Mouse (Mus musculus): ENCODE data around the gene Gsg1l. TPM values are rescaled to one million over a fixed set of nuclear protein-coding genes. Genes with fewer than 3 reads are reported as not detected.

Gene Gsg1l
- polyA plus RNA-seq, 1 experiment from 2014 or later, result 0.55 TPM

DNA sequence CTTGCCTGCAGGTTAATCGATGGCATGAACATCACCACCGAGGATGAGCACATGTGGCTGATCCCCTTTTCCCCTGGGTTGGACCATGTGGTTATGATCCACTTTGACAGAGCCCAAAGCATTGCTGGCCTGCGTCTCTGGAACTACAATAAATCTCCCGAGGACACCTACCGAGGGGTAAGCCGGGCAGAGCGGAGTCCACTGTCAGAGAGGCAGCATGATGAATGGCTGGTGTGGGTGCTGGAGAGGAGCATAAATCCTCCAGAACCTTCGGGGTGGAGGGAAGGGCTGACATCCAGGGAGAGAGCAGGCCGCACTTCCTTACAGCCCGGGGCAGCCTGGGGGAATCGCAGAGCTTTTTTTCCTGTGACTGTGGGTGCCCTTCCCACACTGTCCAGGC lies 217.0 kb downstream of the Gsg1l start:
- no peaks in the 10 kb centered on the region for H3K27me3 ChIP-seq (ENCODE audit: control insufficient read depth, insufficient read depth, low read length)
- peaks cover 4% of the 10 kb centered on the region for H3K4me1 ChIP-seq (ENCODE audit: control insufficient read depth, insufficient read depth, low read length)
- DNase-seq (ENCODE audit: low spot score) (peak; percentile 33), ATAC-seq (ENCODE audit: insufficient number of reproducible peaks, low FRiP score, low TSS enrichment, low read depth) (no peak)
- H3K4me3 ChIP-seq (ENCODE audit: low read depth, low read length), result no peak overlapping the region
- no peaks in the 10 kb centered on the region; the same call in 1 of the 2 replicates for H3K36me3 ChIP-seq (ENCODE audit: control insufficient read depth, insufficient read depth, low read length)
- no peaks in the 10 kb centered on the region for H3K9me3 ChIP-seq (ENCODE audit: control insufficient read depth, low read length)
- H3K27ac ChIP-seq (replicated peaks; ENCODE audit: low read depth, low read length), result no peak overlapping the region
- no peak overlapping the region for H3K4me2 ChIP-seq (ENCODE audit: low read depth, severe bottlenecking)
- H3K9ac ChIP-seq (ENCODE audit: low read length), result no peak overlapping the region
- WGBS, result 23% methylated on average over 11 of the region's 11 CpGs

DNA sequence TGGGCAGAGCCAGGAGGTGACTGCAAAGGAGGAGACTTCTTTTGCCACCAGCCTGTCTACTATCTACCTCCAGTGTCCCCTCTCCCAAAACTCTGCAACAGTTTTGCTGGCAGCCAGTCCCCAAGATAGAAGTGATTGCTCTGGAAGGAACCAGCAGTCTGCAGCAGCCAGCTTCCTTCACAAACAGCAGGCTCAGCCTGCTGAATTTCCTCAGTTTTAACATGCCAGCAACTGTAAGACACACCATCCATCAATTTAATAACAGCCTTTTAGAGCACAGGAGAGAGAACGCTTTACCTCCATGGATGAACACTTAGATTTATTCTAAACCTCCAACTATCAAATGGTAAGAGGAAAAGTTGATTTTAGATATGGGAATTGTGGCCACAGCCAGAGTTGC lies 218.2 kb downstream of the Gsg1l start:
- WGBS, result 24% methylated on average over 1 of the region's 1 CpGs

DNA sequence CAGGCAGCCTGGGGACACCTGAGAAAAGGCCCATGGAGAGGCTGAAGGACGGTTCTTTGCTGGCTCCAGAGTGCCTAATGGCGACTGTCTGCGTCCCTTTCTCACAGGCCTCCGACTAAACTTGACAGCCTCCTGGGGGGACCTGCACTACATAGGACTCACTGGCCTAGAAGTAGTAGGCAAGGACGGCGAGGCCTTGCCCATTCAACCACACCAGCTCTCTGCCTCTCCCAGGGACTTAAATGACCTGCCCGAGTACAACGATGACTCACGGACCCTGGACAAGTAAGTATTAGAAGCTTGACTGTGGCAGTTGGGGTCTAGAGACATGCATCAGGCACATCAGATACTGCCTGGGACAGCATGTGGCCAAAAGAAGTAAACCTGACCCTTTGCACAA lies 221.8 kb downstream of the Gsg1l start:
- Histone ChIP-seq H3K4me3 (ENCODE audit: low read depth, low read length) (no peak overlapping the region), H3K36me3 (ENCODE audit: control insufficient read depth, insufficient read depth, low read length) (no peaks in the 10 kb centered on the region), H3K27me3 (ENCODE audit: control insufficient read depth, insufficient read depth, low read length) (no peaks in the 10 kb centered on the region), H3K9me3 (ENCODE audit: control insufficient read depth, low read length) (no peaks in the 10 kb centered on the region), H3K4me2 (ENCODE audit: low read depth, severe bottlenecking) (no peak overlapping the region), H3K27ac (replicated peaks; ENCODE audit: low read depth, low read length) (no peak overlapping the region), H3K9ac (ENCODE audit: low read length) (no peak overlapping the region), H3K4me1 (ENCODE audit: control insufficient read depth, insufficient read depth, low read length) (peaks cover 4% of the 10 kb centered on the region)
- ATAC-seq (ENCODE audit: insufficient number of reproducible peaks, low FRiP score, low TSS enrichment, low read depth), result no peak
- no peak for DNase-seq (ENCODE audit: low spot score)
- 90% methylated on average over 9 of the region's 9 CpGs for WGBS

More for the DNA sequence above, 218.2 kb downstream of the Gsg1l start:
- no peaks in the 10 kb centered on the region; the same call in 1 of the 2 replicates for H3K36me3 ChIP-seq (ENCODE audit: control insufficient read depth, insufficient read depth, low read length)
- no peak overlapping the region for H3K9ac ChIP-seq (ENCODE audit: low read length)
- H3K27me3 ChIP-seq (ENCODE audit: control insufficient read depth, insufficient read depth, low read length), result no peaks in the 10 kb centered on the region
- H3K4me1 ChIP-seq (ENCODE audit: control insufficient read depth, insufficient read depth, low read length), result peaks cover 4% of the 10 kb centered on the region
- no peak overlapping the region for H3K4me2 ChIP-seq (ENCODE audit: low read depth, severe bottlenecking)
- no peaks in the 10 kb centered on the region for H3K9me3 ChIP-seq (ENCODE audit: control insufficient read depth, low read length)
- ATAC-seq (ENCODE audit: insufficient number of reproducible peaks, low FRiP score, low TSS enrichment, low read depth) (no peak), DNase-seq (ENCODE audit: low spot score) (no peak)
- no peak overlapping the region for H3K4me3 ChIP-seq (ENCODE audit: low read depth, low read length)
- H3K27ac ChIP-seq (replicated peaks; ENCODE audit: low read depth, low read length), result no peak overlapping the region

- H3K27ac ChIP-seq (replicated peaks; ENCODE audit: low read depth, low read length), result no peak overlapping the region
- 73% methylated on average over 3 of the region's 3 CpGs for WGBS
- ATAC-seq (ENCODE audit: insufficient number of reproducible peaks, low FRiP score, low TSS enrichment, low read depth) (no peak), DNase-seq (ENCODE audit: low spot score) (no peak)
- H3K36me3 ChIP-seq (ENCODE audit: control insufficient read depth, insufficient read depth, low read length), result no peaks in the 10 kb centered on the region
- H3K9me3 ChIP-seq (ENCODE audit: control insufficient read depth, low read length), result no peaks in the 10 kb centered on the region
- H3K9ac ChIP-seq (ENCODE audit: low read length), result no peak overlapping the region
- no peak overlapping the region for H3K4me2 ChIP-seq (ENCODE audit: low read depth, severe bottlenecking)
- H3K27me3 ChIP-seq (ENCODE audit: control insufficient read depth, insufficient read depth, low read length), result no peaks in the 10 kb centered on the region
- H3K4me3 ChIP-seq (ENCODE audit: low read depth, low read length), result no peak overlapping the region
- peaks cover 4% of the 10 kb centered on the region for H3K4me1 ChIP-seq (ENCODE audit: control insufficient read depth, insufficient read depth, low read length)
These were observed 222.6 kb downstream of the Gsg1l start for GRCm38 (mm10) chr7:125859564-125859963.

DNA sequence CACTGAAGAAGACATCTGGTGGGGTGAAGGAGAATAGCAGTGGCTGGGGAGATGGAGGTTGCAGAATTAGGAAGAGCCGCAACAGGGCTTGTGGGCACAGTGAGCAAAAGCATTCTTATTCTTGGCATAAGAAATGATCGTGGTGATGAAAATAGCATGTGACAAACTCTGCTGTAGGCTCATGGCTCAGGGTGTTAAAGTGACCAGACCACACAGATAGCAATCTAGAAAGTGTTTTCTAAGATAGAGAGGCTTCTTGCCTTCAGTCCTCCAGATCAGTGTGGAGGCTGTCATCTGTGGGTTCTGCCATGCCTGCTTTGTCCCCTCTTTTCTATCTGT lies 234.7 kb downstream of the Gsg1l start:
- DNase-seq (ENCODE audit: low spot score) (no peak), ATAC-seq (ENCODE audit: insufficient number of reproducible peaks, low FRiP score, low TSS enrichment, low read depth) (no peak)
- H3K9me3 ChIP-seq (ENCODE audit: control insufficient read depth, low read length), result no peaks in the 10 kb centered on the region
- no peak overlapping the region for H3K9ac ChIP-seq (ENCODE audit: low read length)
- no peak overlapping the region for H3K27ac ChIP-seq (replicated peaks; ENCODE audit: low read depth, low read length)
- no peak overlapping the region for H3K4me3 ChIP-seq (ENCODE audit: low read depth, low read length)
- H3K4me2 ChIP-seq (ENCODE audit: low read depth, severe bottlenecking), result no peak overlapping the region
- H3K4me1 ChIP-seq (ENCODE audit: control insufficient read depth, insufficient read depth, low read length), result no peaks in the 10 kb centered on the region
- H3K36me3 ChIP-seq (ENCODE audit: control insufficient read depth, insufficient read depth, low read length), result no peaks in the 10 kb centered on the region
- 93% methylated on average over 2 of the region's 2 CpGs for WGBS
- no peaks in the 10 kb centered on the region for H3K27me3 ChIP-seq (ENCODE audit: control insufficient read depth, insufficient read depth, low read length)

- H3K9me3 ChIP-seq (ENCODE audit: control insufficient read depth, low read length), result no peaks in the 10 kb centered on the region
- H3K4me3 ChIP-seq (ENCODE audit: low read depth, low read length), result no peak overlapping the region
- 84% methylated on average over 8 of the region's 8 CpGs for WGBS
- ATAC-seq (ENCODE audit: insufficient number of reproducible peaks, low FRiP score, low TSS enrichment, low read depth) (no peak), DNase-seq (ENCODE audit: low spot score) (no peak)
- no peaks in the 10 kb centered on the region for H3K27me3 ChIP-seq (ENCODE audit: control insufficient read depth, insufficient read depth, low read length)
- H3K9ac ChIP-seq (ENCODE audit: low read length), result no peak overlapping the region
- H3K27ac ChIP-seq (replicated peaks; ENCODE audit: low read depth, low read length), result no peak overlapping the region
- H3K4me2 ChIP-seq (ENCODE audit: low read depth, severe bottlenecking), result no peak overlapping the region
- no peaks in the 10 kb centered on the region for H3K4me1 ChIP-seq (ENCODE audit: control insufficient read depth, insufficient read depth, low read length)
- H3K36me3 ChIP-seq (ENCODE audit: control insufficient read depth, insufficient read depth, low read length), result no peaks in the 10 kb centered on the region
These were observed 235.2 kb downstream of the Gsg1l start for GRCm38 (mm10) chr7:125846866-125847527.

- Histone ChIP-seq H3K27ac (replicated peaks; ENCODE audit: low read depth, low read length) (no peak overlapping the region), H3K4me2 (ENCODE audit: low read depth, severe bottlenecking) (no peak overlapping the region), H3K9ac (ENCODE audit: low read length) (no peak overlapping the region), H3K9me3 (ENCODE audit: control insufficient read depth, low read length) (no peaks in the 10 kb centered on the region), H3K4me3 (ENCODE audit: low read depth, low read length) (no peak overlapping the region), H3K27me3 (ENCODE audit: control insufficient read depth, insufficient read depth, low read length) (no peaks in the 10 kb centered on the region), H3K36me3 (ENCODE audit: control insufficient read depth, insufficient read depth, low read length) (no peaks in the 10 kb centered on the region), H3K4me1 (ENCODE audit: control insufficient read depth, insufficient read depth, low read length) (no peaks in the 10 kb centered on the region)
- WGBS, result 59% methylated on average over 1 of the region's 1 CpGs
- DNase-seq (ENCODE audit: low spot score) (no peak), ATAC-seq (ENCODE audit: insufficient number of reproducible peaks, low FRiP score, low TSS enrichment, low read depth) (no peak)
These were observed 236.6 kb downstream of the Gsg1l start for GRCm38 (mm10) chr7:125845611-125846010.

- no peaks in the 10 kb centered on the region for H3K9me3 ChIP-seq (ENCODE audit: control insufficient read depth, low read length)
- DNase-seq (ENCODE audit: low spot score), result peak; percentile 59
- peak; percentile 54; the same call in 1 of the 2 replicates for ATAC-seq (ENCODE audit: insufficient number of reproducible peaks, low FRiP score, low TSS enrichment, low read depth)
- H3K4me1 ChIP-seq (ENCODE audit: control insufficient read depth, insufficient read depth, low read length), result peaks cover 14% of the 10 kb centered on the region
- H3K36me3 ChIP-seq (ENCODE audit: control insufficient read depth, insufficient read depth, low read length), result no peaks in the 10 kb centered on the region
- no peaks in the 10 kb centered on the region for H3K27me3 ChIP-seq (ENCODE audit: control insufficient read depth, insufficient read depth, low read length)
- no peak overlapping the region for H3K4me3 ChIP-seq (ENCODE audit: low read depth, low read length)
- peak overlapping the region; percentile 89 for H3K27ac ChIP-seq (replicated peaks; ENCODE audit: low read depth, low read length)
- H3K9ac ChIP-seq (ENCODE audit: low read length), result no peak overlapping the region
- no peak overlapping the region for H3K4me2 ChIP-seq (ENCODE audit: low read depth, severe bottlenecking)
- WGBS, result 34% methylated on average over 5 of the region's 5 CpGs
These were observed 244.0 kb downstream of the Gsg1l start for GRCm38 (mm10) chr7:125838078-125838742.

Data from limb, embryonic 11.5 days (tissue).